Mouse (Mus musculus) cortical plate, adult 2 months (tissue): ENCODE results near the gene Ckmt2.

Experiments
- CTCF ChIP-seq: fragments of 200-500 bp; IDR thresholded peaks from 2 replicates; pipeline ENCODE4 v1.5.1; 2011; ENCODE audit warnings: mild to moderate bottlenecking, control low read depth, low read length; ENCODE audit not compliant: insufficient read depth; ENCODE audit errors: extremely low read depth
- POLR2A ChIP-seq: fragments of 200-500 bp; IDR thresholded peaks from 2 replicates; pipeline ENCODE4 v1.6.1; 2011; ENCODE audit warnings: mild to moderate bottlenecking, low read length, control low read depth; ENCODE audit not compliant: insufficient read depth; ENCODE audit errors: extremely low read depth

GRCm38 (mm10) chr13:91809476-91809875 is 67.2 kb downstream of the Ckmt2 start:
- TF ChIP-seq CTCF: no peak
- no peak for TF ChIP-seq POLR2A
